ENCODE assay signal across 21 mouse cellular contexts in genomic region chr11:56725141-56725540, GRCm38 (mm10).
DNase-seq lines count a peak whose midpoint lies in the region; ATAC-seq and TF ChIP-seq lines count a peak whose summit lies in the region.
"Had no signal": no experiment of that assay in that cellular context is flagged by ENCODE, and none has a peak within 500 bp of the region (broad histone marks: within the 10 kb centered on the region; RNA-seq: fewer than 3 reads in every experiment).

No protein-coding gene starts in this region.

- no peak overlapping the region for H3K4me3 ChIP-seq in lung, adult 2 months (replicated peaks; ENCODE audit: extremely low read depth, low read depth, low read length)
- H3K4me3 ChIP-seq in neural tube, embryonic 15.5 days (replicated peaks) = no peak overlapping the region
- H3K4me3 ChIP-seq in forebrain, embryonic 15.5 days = no peak overlapping the region
- H3K4me3 ChIP-seq: forebrain, embryonic 10.5 days; forebrain, embryonic 13.5 days; gastrocnemius, adult 2 months; hindbrain, embryonic 12.5 days; hindbrain, embryonic 15.5 days had no signal

- no peak overlapping the region for H3K27ac ChIP-seq in neural tube, embryonic 15.5 days (replicated peaks)
- no peak overlapping the region for H3K27ac ChIP-seq in forebrain, embryonic 15.5 days (replicated peaks)
- H3K27ac ChIP-seq: forebrain, embryonic 10.5 days; forebrain, embryonic 13.5 days; gastrocnemius, adult 2 months; hindbrain, embryonic 12.5 days; hindbrain, embryonic 15.5 days had no signal

- no peak for TF ChIP-seq POLR2A in lung, adult 2 months (IDR thresholded peaks at IDR 0.05; ENCODE audit: borderline replicate concordance, extremely low read depth, low read depth, low read length)

- peak; percentile 3 for DNase-seq in lung, postnatal 10 days
- no peak for DNase-seq in lung, adult 2 months
- DNase-seq in ES-CJ7 (ENCODE audit: low read depth, low spot score) (peak; percentile 18), R1 (ENCODE audit: low read depth, low spot score) (peak; percentile 61)
- DNase-seq: adrenal gland, postnatal 10 days; adrenal gland, postnatal 36 days; cerebellum, adult 18-20 months; cerebellum, adult 9-10 months; cerebellum, postnatal 14 days; forebrain, postnatal 0 days; gastrocnemius, adult 2 months; gastrocnemius, postnatal 14 days; heart, adult 11 months had no signal

- no peaks in the 10 kb centered on the region for H3K36me3 ChIP-seq in neural tube, embryonic 15.5 days
- H3K36me3 ChIP-seq in forebrain, embryonic 15.5 days = no peaks in the 10 kb centered on the region
- H3K36me3 ChIP-seq: forebrain, embryonic 10.5 days; G1E; hindbrain, embryonic 12.5 days; hindbrain, embryonic 15.5 days had no signal

- no peak for TF ChIP-seq CTCF in lung, adult 2 months (IDR thresholded peaks at IDR 0.05; ENCODE audit: insufficient read depth, low read length)

- ATAC-seq in neural tube, embryonic 15.5 days (ENCODE audit: low FRiP score) = no peak
- ATAC-seq in forebrain, embryonic 15.5 days (replicated peaks) = no peak
- ATAC-seq: forebrain, embryonic 13.5 days; forebrain, postnatal 0 days had no signal

- H3K4me1 ChIP-seq in lung, adult 2 months (ENCODE audit: control insufficient read depth, insufficient read depth, low read length) = 0 out of 2 replicates have a peak, but pooled peaks cover 2% of the 10 kb centered on the region
- no peaks in the 10 kb centered on the region for H3K4me1 ChIP-seq in neural tube, embryonic 15.5 days
- H3K4me1 ChIP-seq in forebrain, embryonic 15.5 days = no peaks in the 10 kb centered on the region
- H3K4me1 ChIP-seq: forebrain, embryonic 13.5 days; hindbrain, embryonic 12.5 days; hindbrain, embryonic 15.5 days had no signal

- 31% methylated on average over 3 of the region's 3 CpGs for WGBS in lung, adult 2 months
- 57% methylated on average over 3 of the region's 3 CpGs for WGBS in neural tube, embryonic 15.5 days
- WGBS in forebrain, embryonic 15.5 days = 44% methylated on average over 3 of the region's 3 CpGs

- H3K9me3 ChIP-seq in neural tube, embryonic 15.5 days (replicated peaks) = no peaks in the 10 kb centered on the region
- H3K9me3 ChIP-seq in forebrain, embryonic 15.5 days = no peaks in the 10 kb centered on the region
- H3K9me3 ChIP-seq: forebrain, embryonic 10.5 days; forebrain, embryonic 13.5 days; hindbrain, embryonic 12.5 days; hindbrain, embryonic 15.5 days had no signal

- no peak overlapping the region for H3K4me2 ChIP-seq in neural tube, embryonic 15.5 days
- H3K4me2 ChIP-seq in forebrain, embryonic 15.5 days (replicated peaks) = no peak overlapping the region
- H3K4me2 ChIP-seq: forebrain, embryonic 13.5 days; heart, embryonic 11.5 days; hindbrain, embryonic 12.5 days; hindbrain, embryonic 15.5 days had no signal

- H3K9ac ChIP-seq in neural tube, embryonic 15.5 days (replicated peaks) = no peak overlapping the region
- no peak overlapping the region for H3K9ac ChIP-seq in forebrain, embryonic 15.5 days (replicated peaks)
- H3K9ac ChIP-seq: forebrain, embryonic 13.5 days; forebrain, postnatal 0 days; hindbrain, embryonic 12.5 days; hindbrain, embryonic 15.5 days had no signal

- H3K27me3 ChIP-seq in neural tube, embryonic 15.5 days (replicated peaks) = no peaks in the 10 kb centered on the region
- H3K27me3 ChIP-seq in forebrain, embryonic 15.5 days = no peaks in the 10 kb centered on the region
- H3K27me3 ChIP-seq: forebrain, embryonic 13.5 days; hindbrain, embryonic 12.5 days; hindbrain, embryonic 15.5 days had no signal
